Mouse (Mus musculus): ENCODE measurements around the gene Lilr4b.

GRCm38 (mm10) chr10:51456369-51456768 lies 24.1 kb upstream of the Lilr4b start:
- no peak for TF ChIP-seq CTCF (conservative IDR thresholded peaks at IDR 0.05; ENCODE audit: low read length)
- TF ChIP-seq POU5F1 (IDR thresholded peaks at IDR 0.05; ENCODE audit: borderline replicate concordance, low read length) = no peak
